Mouse (Mus musculus) c-Kit-positive CD71-positive TER-119-positive erythroid progenitor cells, embryonic 14.5 days (primary cell): ENCODE measurements at regions not wholly inside any gene's neighbourhood (a gene's known extent, or its start where the extent isn't known, plus 50 kb on each side); places are given as distances from the start of the nearest gene placed in this dataset.
A peak's percentile ranks its signal among the peaks of the same experiment; 100 is the strongest.

ENCODE experiments used
- DNase-seq: peaks from one replicate; pipeline ENCODE4 v3.0.0-alpha.2; 2013; ENCODE audit warnings: low spot score

GRCm38 (mm10) chr7:113621316-113621715 is 107.7 kb downstream of the Far1 start:
- no peak for DNase-seq

GRCm38 (mm10) chr7:113621898-113622510 is 108.4 kb downstream of the Far1 start:
- no peak for DNase-seq

GRCm38 (mm10) chr7:113623296-113623695 is 109.7 kb downstream of the Far1 start:
- no peak for DNase-seq

DNA sequence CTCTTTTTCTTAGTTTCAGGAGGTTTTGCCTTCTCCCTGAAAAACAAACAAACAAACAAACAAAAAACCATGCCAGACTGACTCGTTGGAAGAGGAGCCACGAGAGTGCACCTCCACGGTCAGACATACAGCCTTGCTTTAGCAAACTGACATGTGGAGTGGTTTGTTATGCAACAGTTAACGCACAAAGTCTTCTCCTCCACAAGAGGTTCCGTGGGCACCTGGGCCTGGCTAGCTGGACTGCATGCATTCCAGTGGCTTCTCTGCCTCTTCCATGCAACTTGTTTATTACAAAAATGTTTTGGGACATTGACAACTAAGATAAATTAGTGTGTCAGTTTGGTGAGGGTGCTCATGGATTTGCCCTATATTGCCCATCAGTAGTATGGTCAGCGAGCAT is 110.3 kb downstream of the Far1 start:
- DNase-seq: no peak

- DNase-seq: no peak
Observed at GRCm38 (mm10) chr7:113626734-113627133, 113.1 kb downstream of the Far1 start.

GRCm38 (mm10) chr7:113637011-113637600 is 123.5 kb downstream of the Far1 start:
- DNase-seq: no peak

DNA sequence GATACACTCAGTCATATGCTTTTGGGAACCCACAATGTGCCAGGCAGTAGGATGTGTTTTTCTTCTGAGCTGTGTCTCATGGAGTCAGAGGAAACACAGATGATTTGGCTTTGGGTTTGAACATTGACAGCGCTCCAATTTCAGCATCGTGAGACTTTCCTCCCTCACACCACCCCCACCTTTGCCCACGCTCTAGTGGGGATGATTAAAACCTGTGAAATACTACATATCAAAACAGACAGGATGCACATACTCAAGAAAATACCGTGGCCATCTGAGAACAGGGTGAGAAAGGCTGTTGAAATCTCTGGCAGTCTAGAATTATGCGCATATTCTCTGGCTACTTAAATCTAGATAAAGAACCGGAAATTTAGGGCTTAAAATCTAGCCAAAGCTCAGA is 124.5 kb downstream of the Far1 start:
- DNase-seq: no peak

- no peak for DNase-seq
Observed at GRCm38 (mm10) chr7:113642540-113642939, 123.3 kb upstream of the Spon1 start.

- no peak for DNase-seq
Observed at GRCm38 (mm10) chr7:113650631-113651030, 115.2 kb upstream of the Spon1 start.

DNA sequence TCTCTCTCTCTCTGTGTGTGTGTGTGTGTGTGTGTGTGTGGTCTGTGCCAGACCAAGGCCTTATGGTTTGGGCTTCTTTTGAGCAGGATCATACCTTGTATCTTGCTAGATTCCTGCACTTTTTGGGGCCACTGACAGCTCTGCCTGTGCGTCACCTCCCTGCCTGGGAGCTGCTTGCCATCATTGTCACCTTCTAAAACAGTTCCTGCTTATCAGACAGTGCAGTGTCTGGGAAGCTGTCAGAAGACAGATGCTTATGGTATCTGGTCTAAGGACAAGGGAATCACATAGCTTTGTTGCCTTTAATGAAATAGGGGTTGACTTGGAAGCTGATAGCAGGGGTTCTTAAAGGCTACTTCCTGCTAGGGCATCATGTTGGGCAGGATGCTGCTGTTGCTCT is 114.1 kb upstream of the Spon1 start:
- no peak for DNase-seq

DNA sequence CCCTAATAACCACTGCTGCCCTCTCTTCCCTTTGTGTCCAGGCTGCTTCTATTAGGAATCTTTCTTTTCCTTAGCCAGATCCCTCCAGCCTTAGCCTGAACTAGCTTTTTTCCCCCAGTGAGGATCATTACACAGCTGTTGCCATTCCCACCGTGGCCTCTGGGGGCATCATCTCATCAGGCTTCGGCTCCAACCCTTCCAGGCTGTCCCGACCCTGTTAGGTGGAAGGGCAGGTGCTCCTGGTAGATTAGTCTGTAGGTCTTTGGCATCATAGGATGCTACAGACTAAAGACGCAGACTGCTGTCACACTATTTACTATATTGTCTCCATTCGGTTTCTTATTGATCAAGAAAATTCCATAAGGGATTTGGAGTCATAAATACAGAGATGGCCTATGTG is 112.7 kb upstream of the Spon1 start:
- DNase-seq: peak; percentile 1

- no peak for DNase-seq
Observed at GRCm38 (mm10) chr7:113655336-113655735, 110.5 kb upstream of the Spon1 start.

DNA sequence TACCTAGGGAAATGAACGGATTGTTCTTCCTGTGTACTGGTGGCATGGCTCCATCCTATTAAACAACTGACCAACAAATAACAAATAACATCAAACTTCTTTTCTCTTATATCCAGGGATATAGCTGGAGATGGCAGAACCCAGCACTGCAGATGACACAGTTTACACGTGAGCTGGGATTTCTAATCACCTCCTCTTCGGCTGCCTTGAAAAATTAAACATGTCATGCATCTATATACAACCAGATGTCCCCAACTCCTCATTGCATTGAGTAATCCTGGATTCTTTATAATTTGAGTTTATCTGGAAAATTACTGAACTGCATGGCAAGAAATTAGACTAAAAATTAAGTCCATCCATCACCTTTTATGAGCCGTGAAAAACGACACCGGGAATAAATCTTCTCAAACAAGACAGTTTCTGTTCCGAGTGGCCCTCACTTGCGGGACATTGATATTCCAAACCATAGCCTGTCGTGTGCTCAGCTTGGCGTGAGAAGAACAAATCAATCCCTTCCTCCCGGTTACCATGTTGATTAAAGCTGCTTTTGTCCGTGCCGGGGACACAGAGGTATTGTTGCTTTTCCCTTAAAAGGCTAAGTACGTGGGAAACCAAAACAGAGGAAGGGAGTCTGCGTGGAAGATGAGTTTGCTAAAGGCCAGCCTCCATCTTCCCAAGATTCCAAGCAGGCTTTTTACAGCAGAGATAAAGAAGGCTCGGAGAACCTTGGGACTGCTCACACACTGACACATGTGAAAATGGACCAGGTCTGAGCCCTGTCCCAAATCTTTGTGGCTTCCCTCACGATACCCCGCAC is 92.8 kb upstream of the Spon1 start:
- DNase-seq: no peak

GRCm38 (mm10) chr7:113673596-113673956 is 92.2 kb upstream of the Spon1 start:
- no peak for DNase-seq

- no peak for DNase-seq
Observed at GRCm38 (mm10) chr7:113682271-113682670, 83.5 kb upstream of the Spon1 start.

- DNase-seq: no peak
Observed at GRCm38 (mm10) chr7:113685349-113685748, 80.4 kb upstream of the Spon1 start.

DNA sequence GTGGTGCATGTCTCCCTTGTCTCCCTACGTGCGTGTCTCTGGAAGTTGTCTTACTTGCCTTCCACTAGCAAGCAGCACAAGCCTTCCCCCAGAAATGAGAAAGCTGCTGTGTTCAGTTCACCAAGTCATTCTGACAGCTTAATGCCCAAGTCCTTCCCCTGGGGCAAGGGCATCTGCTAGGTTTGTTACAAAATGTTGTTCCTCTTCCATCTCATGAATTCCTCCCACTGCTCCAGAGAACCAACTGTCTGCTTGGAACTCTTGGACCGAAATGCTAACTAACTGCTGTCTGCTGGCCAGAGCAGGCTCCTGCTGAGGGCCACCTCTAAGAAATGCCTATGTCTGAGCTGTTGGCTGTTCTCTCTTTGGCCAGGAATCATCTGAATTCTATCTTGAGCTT is 79.3 kb upstream of the Spon1 start:
- DNase-seq: no peak

GRCm38 (mm10) chr7:113687566-113687965 is 78.2 kb upstream of the Spon1 start:
- no peak for DNase-seq

DNA sequence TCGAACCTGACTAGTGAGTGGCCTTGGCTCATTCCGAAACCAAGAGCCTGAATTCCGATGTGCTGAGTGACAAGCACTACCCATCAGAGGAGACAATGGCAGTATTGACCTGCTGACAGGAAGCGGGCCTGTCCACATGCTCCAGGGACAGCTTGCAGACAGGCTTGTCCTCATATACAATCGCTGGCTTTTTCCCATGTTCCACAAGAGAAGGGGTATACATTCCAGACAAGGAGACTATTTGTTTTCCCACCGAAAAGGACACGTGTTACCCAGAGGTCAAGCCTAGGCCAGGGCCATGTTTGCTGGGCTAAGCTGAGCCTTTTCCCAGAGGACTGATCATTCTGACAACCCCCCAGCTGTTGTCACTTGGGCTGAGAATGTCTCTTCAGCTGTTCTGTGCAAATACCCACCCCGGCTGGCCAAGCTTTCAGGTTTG is 77.5 kb upstream of the Spon1 start:
- DNase-seq: no peak

GRCm38 (mm10) chr7:113688717-113689116 is 77.1 kb upstream of the Spon1 start:
- DNase-seq: no peak

DNA sequence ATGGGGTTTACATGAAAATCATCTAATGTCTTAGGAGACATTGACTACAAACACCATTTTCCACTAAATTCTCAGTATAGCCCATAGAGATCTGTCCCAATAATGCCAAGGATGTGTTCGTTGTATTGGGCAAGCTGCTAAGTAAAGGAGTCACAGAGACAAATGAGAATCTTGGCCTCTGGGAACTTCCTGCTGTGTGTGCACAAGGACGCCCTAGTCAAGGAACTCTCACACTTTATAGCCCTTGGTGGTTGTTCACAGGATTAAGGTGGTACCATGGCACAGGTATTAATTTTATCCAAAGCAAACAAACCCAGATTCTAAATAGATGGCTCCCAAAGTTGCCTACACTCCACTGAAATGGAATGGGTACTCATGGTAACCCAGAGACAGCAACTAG is 76.7 kb upstream of the Spon1 start:
- no peak for DNase-seq

GRCm38 (mm10) chr7:113691756-113692155 is 74.0 kb upstream of the Spon1 start:
- no peak for DNase-seq

DNA sequence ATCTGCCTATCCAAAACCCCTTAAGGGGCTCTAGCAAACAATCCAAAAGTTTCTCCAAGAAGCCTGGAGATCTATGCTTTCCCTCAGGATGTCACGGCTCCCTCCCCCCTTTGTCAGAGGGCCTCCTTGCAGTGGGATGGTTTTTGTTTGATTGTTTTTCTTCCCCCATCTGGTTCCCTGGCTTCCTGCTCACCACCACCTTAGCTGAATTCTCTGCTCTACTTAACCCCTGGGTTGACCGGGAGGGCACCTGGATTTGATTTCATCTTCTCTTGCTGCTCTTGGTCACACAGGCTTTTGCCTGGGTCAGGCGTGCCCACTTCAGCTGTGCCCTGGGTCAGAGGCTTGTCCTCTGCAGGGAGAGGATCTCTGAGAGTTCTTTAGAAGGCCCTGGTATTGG is 72.3 kb upstream of the Spon1 start:
- no peak for DNase-seq
